Mouse (Mus musculus) heart, embryonic 14.5 days (tissue): ENCODE data around the gene Tulp4. TPM values are rescaled to one million over a fixed set of nuclear protein-coding genes. Genes with fewer than 3 reads are reported as not detected.

Experiments
- ATAC-seq: fragments of 200-750 bp; cut with Nextera tagmentation; 2 replicates; pipeline ENCODE4 v1.8.0; 2017; ENCODE audit warnings: low read depth, moderate TSS enrichment; ENCODE audit not compliant: insufficient number of reproducible peaks, insufficient read depth, low FRiP score
- H3K27ac ChIP-seq, 2 experiments: fragments of 200-500 bp in 1 of 2; fragments of 300-500 bp in 1 of 2; sonication (generic) in 1 of 2; replicated peaks in 1 of 2; 2 replicates each; pipeline ENCODE4 v1.5.1; 2012 to 2014; ENCODE audit warnings: low read depth in 2 of 2, low read length in 2 of 2, control low read depth in 1 of 2, mild to moderate bottlenecking in 1 of 2, mixed read lengths in 1 of 2; ENCODE audit not compliant: control insufficient read depth in 1 of 2, insufficient read depth in 1 of 2
- H3K27me3 ChIP-seq: fragments of 300-500 bp; sonication (generic); 2 replicates; pipeline ENCODE4 v1.6.1; 2014; ENCODE audit warnings: mild to moderate bottlenecking, low read length, control low read depth; ENCODE audit not compliant: control insufficient read depth, insufficient read depth
- H3K36me3 ChIP-seq: fragments of 300-500 bp; sonication (generic); 2 replicates; pipeline ENCODE4 v1.6.1; 2014; ENCODE audit warnings: mild to moderate bottlenecking, control low read depth, low read length, mixed read lengths; ENCODE audit not compliant: control insufficient read depth, insufficient read depth
- H3K4me1 ChIP-seq, 2 experiments: fragments of 200-500 bp in 1 of 2; fragments of 300-500 bp in 1 of 2; sonication (generic) in 1 of 2; 2 replicates each; pipeline ENCODE4 v1.6.1; 2012 to 2014; ENCODE audit warnings: low read length in 2 of 2, control low read depth in 1 of 2, mixed read lengths in 1 of 2; ENCODE audit not compliant: control insufficient read depth in 2 of 2, insufficient read depth in 2 of 2
- H3K4me2 ChIP-seq: fragments of 300-500 bp; sonication (generic); 2 replicates; pipeline ENCODE4 v1.6.1; 2014; ENCODE audit warnings: mild to moderate bottlenecking, low read length
- H3K4me3 ChIP-seq, 2 experiments: fragments of 200-500 bp in 1 of 2; fragments of 300-500 bp in 1 of 2; sonication (generic) in 1 of 2; 2 replicates each; pipeline ENCODE4 v1.5.1; 2012 to 2014; ENCODE audit warnings: low read length in 2 of 2, mild to moderate bottlenecking in 2 of 2, control low read depth in 1 of 2, low read depth in 1 of 2, moderate library complexity in 1 of 2; ENCODE audit not compliant: control insufficient read depth in 1 of 2, insufficient read depth in 1 of 2
- H3K9ac ChIP-seq: fragments of 300-500 bp; sonication (generic); 2 replicates; pipeline ENCODE4 v1.6.1; 2014; ENCODE audit warnings: mild to moderate bottlenecking, low read length
- H3K9me3 ChIP-seq: fragments of 300-500 bp; sonication (generic); 2 replicates; pipeline ENCODE4 v1.6.1; 2016; ENCODE audit warnings: low read length, control low read depth; ENCODE audit not compliant: control insufficient read depth
- WGBS: fragments of 180-500 bp; shearing (Covaris S2); extraction: QIAGEN DNeasy Blood & Tissue Kit; methylation state at CpG from one replicate; pipeline ENCODE4 v1.1.7; 2014; 5-methylcytosine and 5-hydroxymethylcytosine counted together
- polyA plus RNA-seq: library from polyadenylated mRNA; unstranded; fragments of >200 nt; fragmentation: Nextera tagmentation; extraction: Ambion mirVana; gene quantifications from 2 replicates; pipeline ENCODE4 v1.2.1, GENCODE M21; 2014

The Tulp4 gene
- polyA plus RNA-seq, 1 experiment from 2014 or later: 61.4 TPM

GRCm38 (mm10) chr17:6079287-6080122, 26.7 kb upstream of the Tulp4 start, which contains the start of the genes Serac1 and Gtf2h5:
TSS of gene Serac1 (minus strand) at chr17:6079741.
TSS of gene Gtf2h5 (plus strand) at chr17:6079786.
- peaks cover 17% of the 10 kb centered on the region for H3K36me3 ChIP-seq
- H3K4me2 ChIP-seq: peak within 1 kb of the TSS; percentile 85
- H3K27ac ChIP-seq: peak within 1 kb of the TSS; percentile 61 to 71
- peaks cover 2 to 12% of the 10 kb centered on the region in 2 experiments for H3K4me1 ChIP-seq
- WGBS: under 1% methylated on average over 70 of the region's 70 CpGs
- peak within 1 kb of the TSS; percentile 66 to 70 for H3K4me3 ChIP-seq
- peak; percentile 99 for ATAC-seq
- H3K9ac ChIP-seq: peak within 1 kb of the TSS; percentile 87
- H3K27me3 ChIP-seq: no peaks in the 10 kb centered on the region
- no peaks in the 10 kb centered on the region for H3K9me3 ChIP-seq

- Histone ChIP-seq H3K27ac (no peak overlapping the region), H3K27me3 (no peaks in the 10 kb centered on the region), H3K4me2 (no peak overlapping the region), H3K4me1 (peaks cover 2 to 11% of the 10 kb centered on the region in 2 experiments), H3K36me3 (peaks cover 50% of the 10 kb centered on the region), H3K9ac (no peak overlapping the region), H3K4me3 (no peak overlapping the region), H3K9me3 (no peaks in the 10 kb centered on the region)
- 79% methylated on average over 5 of the region's 5 CpGs for WGBS
- ATAC-seq: no peak
Observed at GRCm38 (mm10) chr17:6083323-6083890, 22.8 kb upstream of the Tulp4 start.

GRCm38 (mm10) chr17:6091604-6092003, 14.6 kb upstream of the Tulp4 start:
- Histone ChIP-seq H3K4me1 (no peaks in the 10 kb centered on the region), H3K36me3 (peaks cover 23% of the 10 kb centered on the region), H3K27me3 (no peaks in the 10 kb centered on the region), H3K9me3 (no peaks in the 10 kb centered on the region), H3K9ac (no peak overlapping the region), H3K4me3 (no peak overlapping the region), H3K4me2 (no peak overlapping the region), H3K27ac (no peak overlapping the region)
- no peak for ATAC-seq
- 87% methylated on average over 6 of the region's 6 CpGs for WGBS

GRCm38 (mm10) chr17:6095579-6095978, 10.7 kb upstream of the Tulp4 start:
- no peaks in the 10 kb centered on the region for H3K4me1 ChIP-seq
- H3K9ac ChIP-seq: no peak overlapping the region
- peaks cover 4% of the 10 kb centered on the region; the same call in 1 of the 2 replicates for H3K36me3 ChIP-seq
- no peak overlapping the region for H3K4me2 ChIP-seq
- H3K4me3 ChIP-seq: no peak overlapping the region
- no peaks in the 10 kb centered on the region for H3K27me3 ChIP-seq
- H3K9me3 ChIP-seq: no peaks in the 10 kb centered on the region
- ATAC-seq: no peak
- no peak overlapping the region for H3K27ac ChIP-seq

GRCm38 (mm10) chr17:6097884-6098283, 8.4 kb upstream of the Tulp4 start:
- no peak overlapping the region for H3K27ac ChIP-seq
- H3K36me3 ChIP-seq: no peaks in the 10 kb centered on the region
- WGBS: 22% methylated on average over 4 of the region's 4 CpGs
- H3K9ac ChIP-seq: no peak overlapping the region
- H3K4me1 ChIP-seq: no peaks in the 10 kb centered on the region
- no peak for ATAC-seq
- no peaks in the 10 kb centered on the region for H3K27me3 ChIP-seq
- no peak overlapping the region for H3K4me2 ChIP-seq
- no peaks in the 10 kb centered on the region for H3K9me3 ChIP-seq
- no peak overlapping the region for H3K4me3 ChIP-seq

- no peak for ATAC-seq
- Histone ChIP-seq H3K4me2 (no peak overlapping the region), H3K9ac (no peak overlapping the region), H3K27me3 (no peaks in the 10 kb centered on the region), H3K27ac (no peak overlapping the region), H3K4me1 (no peaks in the 10 kb centered on the region), H3K36me3 (no peaks in the 10 kb centered on the region), H3K4me3 (no peak overlapping the region), H3K9me3 (no peaks in the 10 kb centered on the region)
- 84% methylated on average over 3 of the region's 3 CpGs for whole genome bisulfite sequencing
Observed at GRCm38 (mm10) chr17:6102287-6102686, 4.0 kb upstream of the Tulp4 start.

- H3K4me2 ChIP-seq: no peak overlapping the region
- H3K4me1 ChIP-seq: peaks cover 5 to 11% of the 10 kb centered on the region in 2 experiments; a peak in 3 of 4 replicates
- no peak overlapping the region for H3K9ac ChIP-seq
- no peaks in the 10 kb centered on the region for H3K36me3 ChIP-seq
- H3K4me3 ChIP-seq: no peak overlapping the region
- no peak for ATAC-seq
- no peaks in the 10 kb centered on the region for H3K9me3 ChIP-seq
- 76% methylated on average over 6 of the region's 6 CpGs for WGBS
- H3K27ac ChIP-seq: no peak overlapping the region
- H3K27me3 ChIP-seq: no peaks in the 10 kb centered on the region
Observed at GRCm38 (mm10) chr17:6103566-6103965, 2.7 kb upstream of the Tulp4 start.
